15 mouse cellular contexts compared by ENCODE assay signal in the genomic region with DNA sequence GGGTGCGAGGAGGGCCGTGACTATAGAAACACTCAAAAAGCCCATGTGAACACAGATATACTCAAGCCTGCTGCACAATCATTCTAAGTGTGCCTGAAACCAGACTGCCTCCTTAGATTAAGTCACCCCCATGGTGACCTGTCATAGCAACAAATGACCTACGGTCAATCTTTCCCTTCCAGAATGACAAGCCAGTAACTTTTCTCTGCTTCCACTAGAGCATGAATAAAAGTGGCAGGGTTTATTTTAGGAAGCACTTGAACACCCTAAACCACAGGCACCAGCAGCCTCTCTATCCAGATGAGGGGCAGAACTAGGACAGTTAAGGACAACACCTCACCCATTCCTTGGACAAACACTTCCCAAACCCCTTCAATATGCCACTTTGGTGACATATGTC.
"Had no signal": no experiment of that assay in that cellular context is flagged by ENCODE, and none has a peak within 500 bp of the region (broad histone marks: within the 10 kb centered on the region; RNA-seq: fewer than 3 reads in every experiment).

No protein-coding gene starts in this region.

- H3K4me2 ChIP-seq: limb, embryonic 15.5 days; liver, embryonic 12.5 days; lung, embryonic 14.5 days; neural tube, embryonic 15.5 days had no signal

- H3K9ac ChIP-seq: limb, embryonic 15.5 days; liver, embryonic 12.5 days; lung, embryonic 14.5 days; neural tube, embryonic 15.5 days had no signal

- H3K9me3 ChIP-seq: limb, embryonic 15.5 days; liver, embryonic 12.5 days; midbrain, embryonic 10.5 days; neural tube, embryonic 15.5 days had no signal

- DNase-seq: kidney, postnatal 25 days; layer of hippocampus, postnatal 36 days; lung, embryonic 14.5 days; lung, postnatal 10 days; lung, postnatal 4 days; midbrain, embryonic 14.5 days; right cerebral cortex, adult 18-20 months; right cerebral cortex, postnatal 25 days; thymus, postnatal 4 days had no signal

- H3K27ac ChIP-seq: limb, embryonic 15.5 days; liver, embryonic 12.5 days; midbrain, embryonic 10.5 days; neural tube, embryonic 15.5 days; stomach, postnatal 0 days had no signal

- H3K27me3 ChIP-seq: limb, embryonic 15.5 days; liver, embryonic 12.5 days; neural tube, embryonic 15.5 days had no signal

- H3K4me3 ChIP-seq: limb, embryonic 15.5 days; liver, embryonic 12.5 days; midbrain, embryonic 10.5 days; myocyte; neural tube, embryonic 15.5 days had no signal
